Mouse (Mus musculus) heart, postnatal 0 days (tissue): ENCODE measurements at regions not wholly inside any gene's neighbourhood (a gene's known extent, or its start where the extent isn't known, plus 50 kb on each side); places are given as distances from the start of the nearest gene placed in this dataset.
"Not testable (repeated sequence)": the region's sequence is repeated elsewhere in the genome, so short reads cannot be mapped to it uniquely, and the experiment has no call there.

Experiments used
- ATAC-seq: fragments of 200-750 bp; cut with Nextera tagmentation; 2 replicates; pipeline ENCODE4 v1.8.0; 2017; ENCODE audit warnings: low read depth, moderate number of reproducible peaks, moderate library complexity; ENCODE audit not compliant: insufficient read depth
- DNase-seq: peaks from one replicate; pipeline ENCODE4 v3.0.0-alpha.2; 2016; ENCODE audit warnings: low spot score
- H3K27ac ChIP-seq: fragments of 300-500 bp; sonication (generic); 2 replicates; pipeline ENCODE4 v1.5.1; 2014; ENCODE audit warnings: low read depth, mild to moderate bottlenecking
- H3K27me3 ChIP-seq: fragments of 300-500 bp; sonication (generic); 2 replicates; pipeline ENCODE4 v1.6.1; 2014; ENCODE audit warnings: low read length, mixed read lengths; ENCODE audit not compliant: control insufficient read depth, insufficient read depth
- H3K36me3 ChIP-seq: fragments of 300-500 bp; sonication (generic); replicated peaks from 2 replicates; pipeline ENCODE4 v1.6.1; 2014; ENCODE audit warnings: low read length, mixed read lengths; ENCODE audit not compliant: control insufficient read depth, insufficient read depth
- H3K4me1 ChIP-seq: fragments of 300-500 bp; sonication (generic); 2 replicates; pipeline ENCODE4 v1.6.1; 2014; ENCODE audit warnings: antibody characterized with exemption; ENCODE audit not compliant: control insufficient read depth, insufficient read depth
- H3K4me2 ChIP-seq: fragments of 300-500 bp; sonication (generic); 2 replicates; pipeline ENCODE4 v1.6.1; 2014; ENCODE audit warnings: low read depth, mild to moderate bottlenecking, low read length, moderate library complexity
- H3K4me3 ChIP-seq: fragments of 300-500 bp; sonication (generic); 2 replicates; pipeline ENCODE4 v1.5.1; 2014; ENCODE audit warnings: low read depth, low read length
- H3K9ac ChIP-seq: fragments of 300-500 bp; sonication (generic); replicated peaks from 2 replicates; pipeline ENCODE4 v1.6.1; 2014; ENCODE audit warnings: low read depth, low read length, mixed read lengths
- H3K9me3 ChIP-seq: fragments of 300-500 bp; sonication (generic); replicated peaks from 2 replicates; pipeline ENCODE4 v1.6.1; 2016; ENCODE audit warnings: low read length; ENCODE audit not compliant: control insufficient read depth
- CTCF ChIP-seq: IDR thresholded peaks from 2 replicates; pipeline ENCODE4 v1.5.1; 2016; ENCODE audit warnings: antibody characterized with exemption, control low read depth, low read depth
- EP300 ChIP-seq: IDR thresholded peaks from 2 replicates; pipeline ENCODE4 v1.6.1; 2016; ENCODE audit warnings: antibody characterized with exemption, low read depth
- WGBS: fragments of 180-500 bp; shearing (Covaris S2); extraction: QIAGEN DNeasy Blood & Tissue Kit; methylation state at CpG from one replicate; pipeline ENCODE4 v1.1.7; 2014; 5-methylcytosine and 5-hydroxymethylcytosine counted together

GRCm38 (mm10) chr6:50840826-50841225 lies 186.6 kb upstream of the Npvf start:
- no peak for ATAC-seq
- no peaks in the 10 kb centered on the region for H3K9me3 ChIP-seq

GRCm38 (mm10) chr6:50845246-50845645 lies 191.0 kb upstream of the Npvf start:
- not testable (repeated sequence) for ATAC-seq, DNase-seq, H3K4me3 ChIP-seq, H3K27ac ChIP-seq, H3K4me2 ChIP-seq, H3K36me3 ChIP-seq, H3K9ac ChIP-seq, H3K4me1 ChIP-seq, H3K27me3 ChIP-seq, H3K9me3 ChIP-seq
- 74% methylated on average over 2 of the region's 2 CpGs for WGBS

More at GRCm38 (mm10) chr6:50840826-50841225, 186.6 kb upstream of the Npvf start:
- TF ChIP-seq CTCF (no peak), EP300 (no peak)
- DNase-seq: no peak
- Histone ChIP-seq H3K27me3 (no peaks in the 10 kb centered on the region), H3K4me2 (no peak overlapping the region), H3K36me3 (no peaks in the 10 kb centered on the region), H3K4me1 (no peaks in the 10 kb centered on the region), H3K27ac (no peak overlapping the region), H3K4me3 (no peak overlapping the region), H3K9ac (no peak overlapping the region)
- 59% methylated on average over 9 of the region's 9 CpGs for WGBS

- WGBS: 66% methylated on average over 18 of the region's 18 CpGs
- H3K4me1 ChIP-seq: no peaks in the 10 kb centered on the region
- H3K9me3 ChIP-seq: no peaks in the 10 kb centered on the region
- DNase-seq: no peak
- H3K4me2 ChIP-seq: no peak overlapping the region
- ATAC-seq: no peak
- TF ChIP-seq EP300 (no peak), CTCF (no peak)
- no peak overlapping the region for H3K9ac ChIP-seq
- no peak overlapping the region for H3K27ac ChIP-seq
- H3K27me3 ChIP-seq: no peaks in the 10 kb centered on the region
- H3K36me3 ChIP-seq: no peaks in the 10 kb centered on the region
- H3K4me3 ChIP-seq: no peak overlapping the region
These were observed 192.7 kb upstream of the Npvf start for GRCm38 (mm10) chr6:50846740-50847516.

- H3K27me3 ChIP-seq: no peaks in the 10 kb centered on the region
- no peak for ATAC-seq
- DNase-seq: no peak
These were observed 193.3 kb upstream of the Npvf start for GRCm38 (mm10) chr6:50847548-50847947.

GRCm38 (mm10) chr6:50859162-50859561 lies 204.9 kb upstream of the Npvf start:
- Histone ChIP-seq H3K4me3 (no peak overlapping the region), H3K4me1 (no peaks in the 10 kb centered on the region), H3K27me3 (no peaks in the 10 kb centered on the region), H3K9ac (no peak overlapping the region), H3K27ac (no peak overlapping the region), H3K4me2 (no peak overlapping the region), H3K9me3 (no peaks in the 10 kb centered on the region), H3K36me3 (no peaks in the 10 kb centered on the region)
- ATAC-seq (no peak), DNase-seq (no peak)
- WGBS: 59% methylated on average over 4 of the region's 4 CpGs
- TF ChIP-seq CTCF (no peak), EP300 (no peak)

More at GRCm38 (mm10) chr6:50847548-50847947, 193.3 kb upstream of the Npvf start:
- Histone ChIP-seq H3K27ac (no peak overlapping the region), H3K9ac (no peak overlapping the region), H3K9me3 (no peaks in the 10 kb centered on the region), H3K4me2 (no peak overlapping the region), H3K4me3 (no peak overlapping the region), H3K36me3 (no peaks in the 10 kb centered on the region), H3K4me1 (no peaks in the 10 kb centered on the region)
- TF ChIP-seq CTCF (no peak), EP300 (no peak)
- WGBS: 76% methylated on average over 7 of the region's 7 CpGs

- 70% methylated on average over 5 of the region's 5 CpGs for WGBS
- no peak for TF ChIP-seq CTCF
- TF ChIP-seq EP300: no peak
These were observed 223.8 kb upstream of the Npvf start for GRCm38 (mm10) chr6:50877991-50878390.

More at GRCm38 (mm10) chr6:50877991-50878390, 223.8 kb upstream of the Npvf start:
- DNase-seq (no peak), ATAC-seq (no peak)
- Histone ChIP-seq H3K9ac (no peak overlapping the region), H3K9me3 (no peaks in the 10 kb centered on the region), H3K27ac (no peak overlapping the region), H3K36me3 (no peaks in the 10 kb centered on the region), H3K4me2 (no peak overlapping the region), H3K4me1 (no peaks in the 10 kb centered on the region), H3K4me3 (no peak overlapping the region), H3K27me3 (no peaks in the 10 kb centered on the region)
